Mouse (Mus musculus): ENCODE data around the gene Setmar.
A peak's percentile ranks its signal among the peaks of the same experiment; 100 is the strongest.

The Setmar gene

GRCm38 (mm10) chr6:108064918-108065526, at the start of gene Setmar:
Setmar (plus strand) TSS chr6:108065045.
- DNase-seq: peak; percentile 99

- no peak for DNase-seq
Measured at GRCm38 (mm10) chr6:108021646-108022045, 43.2 kb upstream of the Setmar start.

- DNase-seq: peak; percentile 84
Measured at GRCm38 (mm10) chr6:108055041-108055440, 9.8 kb upstream of the Setmar start.

DNA sequence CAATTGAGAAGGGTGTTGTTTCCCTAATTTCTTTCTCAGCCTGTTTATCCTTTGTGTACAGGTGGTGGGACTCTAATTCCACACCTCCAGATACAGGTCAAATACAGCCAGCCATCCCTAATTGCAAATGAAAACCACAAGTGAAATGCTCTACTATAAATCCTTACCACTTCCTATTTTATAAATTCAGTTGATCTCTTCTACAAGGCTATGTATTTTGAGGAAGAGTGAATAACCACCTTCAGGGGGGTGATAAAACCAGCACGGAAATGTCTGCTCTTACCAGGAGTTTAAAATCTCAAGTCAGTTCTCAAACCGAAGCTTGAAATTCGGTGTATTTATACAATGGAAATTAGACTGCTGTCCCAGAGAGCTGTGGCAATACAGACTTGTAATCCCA, 8.9 kb upstream of the Setmar start:
- DNase-seq: no peak

GRCm38 (mm10) chr6:108057353-108057752, 7.5 kb upstream of the Setmar start:
- DNase-seq: no peak

GRCm38 (mm10) chr6:108058066-108058465, 6.8 kb upstream of the Setmar start:
- DNase-seq: no peak

DNA sequence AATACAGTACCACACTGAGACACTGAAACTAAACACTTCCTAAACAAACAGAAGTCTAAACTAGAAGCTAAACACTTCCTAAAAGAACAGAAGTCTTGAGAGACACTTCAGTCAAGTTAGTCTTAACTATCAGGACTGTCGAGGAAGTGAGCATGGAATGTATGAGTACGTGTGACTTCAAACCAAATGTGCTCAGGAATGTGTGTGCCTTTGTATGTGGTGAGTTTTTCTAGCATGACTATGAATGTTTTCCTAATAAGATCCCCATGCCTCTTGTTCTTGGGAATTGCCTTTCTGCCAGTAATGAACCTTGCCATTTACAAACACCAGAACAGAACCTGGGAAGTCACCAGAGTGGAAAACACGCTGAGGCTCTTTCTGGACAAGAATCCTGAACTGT, 3.7 kb upstream of the Setmar start:
- DNase-seq: no peak

DNA sequence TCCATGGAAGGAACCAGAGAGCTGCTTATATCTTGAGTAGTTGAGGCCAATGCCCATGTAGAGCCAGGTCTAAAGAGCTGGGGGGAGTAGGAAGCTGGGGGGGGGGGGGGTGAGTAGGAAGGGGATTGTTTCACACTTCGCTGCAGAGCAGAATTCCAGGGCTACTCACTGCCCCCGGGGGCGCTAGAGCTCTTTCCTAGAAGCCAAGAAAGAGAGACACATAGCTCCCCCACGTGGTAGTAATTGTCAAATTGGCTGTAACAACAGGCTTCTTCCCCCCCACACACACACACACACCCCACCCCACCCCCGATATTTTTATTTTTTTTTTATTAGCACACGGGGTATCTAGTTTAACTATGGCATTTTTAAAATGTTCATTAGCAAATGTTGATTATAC, 738 bp downstream of the Setmar start:
- no peak for DNase-seq

- DNase-seq: no peak
Measured at GRCm38 (mm10) chr6:108070947-108071346, 6.1 kb downstream of the Setmar start.

DNA sequence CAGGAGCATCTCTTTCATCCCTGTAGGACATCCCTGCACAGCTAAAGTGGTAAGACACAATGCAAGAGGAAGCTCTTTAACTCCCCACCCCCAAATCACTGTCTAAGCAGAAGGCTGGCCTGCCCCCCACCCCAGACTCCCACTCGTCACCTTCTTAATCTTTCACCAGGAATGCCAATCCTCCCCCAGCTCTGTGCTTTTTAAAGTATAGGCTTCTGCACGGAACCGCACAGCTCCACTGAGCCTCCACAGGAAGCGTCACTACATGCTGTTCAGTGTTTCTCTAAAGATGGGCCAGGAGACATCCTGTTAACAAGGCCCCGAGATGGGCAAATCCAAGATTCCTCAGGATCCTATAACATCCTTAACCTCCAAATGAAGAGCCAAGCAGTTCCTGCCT, 8.2 kb downstream of the Setmar start:
- no peak for DNase-seq

GRCm38 (mm10) chr6:108073931-108074330, 9.1 kb downstream of the Setmar start:
- DNase-seq: no peak

DNA sequence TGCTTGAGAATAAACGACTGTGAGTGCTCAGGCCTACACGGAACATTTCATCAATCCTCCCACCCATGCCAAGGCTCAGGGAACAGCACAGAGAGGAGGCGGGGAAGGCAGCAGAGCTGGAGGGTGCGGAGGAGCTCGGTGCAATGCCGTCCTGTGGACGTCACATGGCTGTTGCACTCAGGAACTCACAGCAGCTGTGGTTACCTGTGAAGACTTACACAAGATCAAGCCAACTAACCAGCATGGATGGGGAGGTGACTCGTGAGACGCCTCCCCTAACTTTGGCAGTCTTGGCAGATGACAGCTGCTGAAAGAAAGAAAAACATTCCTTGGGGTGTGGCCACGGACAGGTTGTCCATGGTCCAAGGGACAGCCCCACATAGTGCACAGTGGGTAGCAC, 9.8 kb downstream of the Setmar start:
- no peak for DNase-seq

- no peak for DNase-seq
Measured at GRCm38 (mm10) chr6:108075857-108076256, 11.0 kb downstream of the Setmar start.

DNA sequence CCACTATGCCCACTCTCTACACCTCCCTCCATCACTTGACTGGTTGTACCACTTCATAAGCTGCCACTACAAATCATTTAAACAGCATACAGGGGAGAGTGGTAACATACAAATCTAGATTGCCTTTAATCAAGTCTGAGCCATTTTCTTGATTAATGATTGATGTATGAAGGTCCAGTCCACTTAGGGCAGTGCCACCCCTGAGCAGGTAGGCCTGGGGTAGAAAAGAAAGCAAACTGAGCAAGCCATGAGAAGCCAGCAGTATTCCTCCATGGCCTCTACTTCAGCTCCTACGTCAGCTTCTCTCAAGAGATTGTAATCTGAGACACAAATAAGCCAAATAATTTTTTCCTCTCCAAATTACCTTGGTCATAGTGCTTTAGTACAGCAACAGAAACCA, 26.5 kb downstream of the Setmar start:
- DNase-seq: no peak

DNA sequence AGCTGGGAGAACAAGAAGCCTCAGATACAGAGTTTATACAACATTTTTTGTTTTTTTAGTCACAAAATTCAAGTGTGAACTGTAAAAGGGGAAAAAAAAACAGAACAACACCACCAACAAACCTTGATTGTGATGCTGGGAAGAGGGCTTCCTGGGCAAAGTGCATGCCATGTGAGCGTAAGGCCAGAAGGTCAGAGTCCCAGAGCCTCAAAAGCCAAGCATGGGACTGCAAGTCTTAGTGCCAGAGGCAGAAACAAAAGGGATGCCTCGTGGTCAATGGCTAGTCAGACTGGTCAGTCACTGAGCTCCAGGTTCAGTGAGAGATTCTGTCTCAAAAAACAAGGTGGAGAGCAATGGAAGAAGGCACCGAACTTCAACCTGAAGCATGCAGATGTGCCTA, 27.8 kb downstream of the Setmar start:
- no peak for DNase-seq

GRCm38 (mm10) chr6:108093449-108093848, 28.6 kb downstream of the Setmar start:
- no peak for DNase-seq

DNA sequence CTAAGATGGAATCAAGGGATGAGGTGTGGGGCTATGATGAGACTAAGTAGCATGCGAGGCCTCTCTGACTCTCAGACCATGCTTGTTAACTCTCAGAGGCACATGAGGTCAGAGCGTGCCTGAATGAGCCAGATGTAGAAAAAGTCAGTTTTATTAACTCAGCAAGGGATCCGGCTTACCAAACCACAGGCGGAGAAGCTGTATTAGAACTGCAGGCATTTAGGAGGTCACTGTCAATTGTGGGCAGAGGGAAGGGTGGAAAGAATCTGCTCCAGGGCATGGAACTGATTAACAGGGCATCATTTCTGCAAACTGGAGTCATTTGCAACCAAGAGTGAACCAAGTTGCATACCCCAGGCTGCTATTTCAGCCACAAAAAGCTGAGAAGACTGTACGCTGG, 30.6 kb downstream of the Setmar start:
- DNase-seq: no peak

DNA sequence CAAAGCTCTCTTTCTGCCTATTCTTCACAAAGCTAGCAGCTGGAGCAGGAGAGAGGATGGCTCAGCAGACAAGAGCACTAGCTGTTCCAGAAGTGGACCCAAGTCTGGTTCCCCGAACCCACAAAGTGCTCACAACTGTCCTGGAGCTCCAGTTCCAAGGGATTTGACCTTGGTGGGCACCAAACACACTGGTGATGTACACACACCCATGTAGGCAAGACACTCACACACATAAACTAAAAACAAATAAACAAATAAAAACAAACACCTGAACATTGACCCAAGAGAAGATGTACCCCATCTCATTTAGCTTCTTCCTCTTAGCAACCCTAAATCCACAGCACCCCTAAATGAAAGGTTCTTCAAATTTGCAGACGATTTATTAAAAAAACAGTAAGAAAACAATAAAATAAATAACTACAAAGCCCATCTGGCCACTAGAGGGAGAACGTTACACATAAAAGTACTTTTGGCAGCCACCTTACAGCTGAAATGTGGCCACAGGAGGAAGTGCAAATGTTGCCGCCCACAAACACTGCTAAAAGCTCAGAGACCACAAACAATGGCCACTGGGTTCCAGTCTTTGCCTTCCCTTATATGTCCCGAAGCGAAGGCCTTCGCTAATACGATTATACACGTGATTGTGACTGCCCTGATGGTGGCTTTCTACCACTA, 33.5 kb downstream of the Setmar start:
- DNase-seq: peak; percentile 94

- no peak for DNase-seq
Measured at GRCm38 (mm10) chr6:108098846-108099217, 34.0 kb downstream of the Setmar start.

DNA sequence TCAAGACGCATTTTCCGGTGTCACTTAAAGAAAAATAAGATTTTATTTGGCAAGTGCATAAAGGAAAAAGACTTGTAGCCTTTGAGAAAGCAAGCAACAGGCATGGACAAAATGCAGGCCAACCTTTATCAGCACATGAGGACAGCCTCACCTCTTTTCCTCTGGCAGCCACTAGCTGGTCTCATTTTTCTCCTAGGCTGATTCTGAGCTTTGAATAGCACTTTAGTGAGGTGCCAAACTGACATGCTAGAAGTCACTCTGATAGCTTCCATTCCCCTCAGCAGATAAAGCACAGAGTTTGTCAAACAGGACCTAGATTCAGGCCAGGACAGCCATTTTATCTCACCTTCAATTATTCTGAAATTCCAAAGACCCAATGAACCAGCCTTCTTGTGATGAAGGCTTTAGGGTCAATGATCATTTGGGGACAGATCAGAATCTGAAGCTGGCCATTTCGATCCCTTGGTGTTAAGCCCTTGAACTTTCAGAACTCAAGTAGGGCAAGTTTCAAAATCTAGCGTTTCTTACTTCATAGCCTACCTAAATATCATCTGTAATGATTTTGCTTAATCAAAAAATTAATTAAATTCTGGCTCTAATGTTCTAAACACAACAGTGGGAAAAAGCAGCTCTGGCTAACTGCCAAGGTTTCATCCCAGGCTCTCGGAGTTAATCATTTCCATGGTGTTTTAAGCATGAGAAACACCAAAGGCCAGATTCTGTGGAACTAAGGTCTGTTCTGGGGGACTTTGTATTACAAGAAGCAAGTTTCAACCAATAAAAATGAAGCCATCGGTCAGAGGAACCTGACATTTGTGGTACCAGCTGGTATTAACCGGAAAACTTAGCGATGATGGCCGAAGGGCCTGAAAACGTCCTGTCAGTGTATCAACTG, 37.3 kb downstream of the Setmar start:
- peak; percentile 92 for DNase-seq

DNA sequence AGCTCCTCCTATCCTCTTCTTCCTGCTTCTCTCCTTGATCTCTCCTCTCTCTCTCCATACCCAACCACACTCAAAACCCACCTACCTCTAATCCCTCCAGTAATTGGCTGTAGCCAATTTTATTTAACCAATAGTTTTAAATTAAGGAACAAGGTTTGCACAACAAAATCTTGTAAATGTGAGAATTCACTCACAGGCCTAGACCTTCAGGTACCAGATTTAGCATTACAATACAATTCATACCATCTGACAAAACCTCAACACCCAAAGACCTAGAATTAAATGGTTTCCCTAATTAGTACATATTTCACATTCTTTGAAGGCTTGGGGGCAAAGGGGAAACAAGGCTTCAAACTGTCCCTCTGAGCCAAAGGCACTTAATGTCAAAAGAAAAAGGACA, 42.5 kb downstream of the Setmar start:
- DNase-seq: no peak

DNA sequence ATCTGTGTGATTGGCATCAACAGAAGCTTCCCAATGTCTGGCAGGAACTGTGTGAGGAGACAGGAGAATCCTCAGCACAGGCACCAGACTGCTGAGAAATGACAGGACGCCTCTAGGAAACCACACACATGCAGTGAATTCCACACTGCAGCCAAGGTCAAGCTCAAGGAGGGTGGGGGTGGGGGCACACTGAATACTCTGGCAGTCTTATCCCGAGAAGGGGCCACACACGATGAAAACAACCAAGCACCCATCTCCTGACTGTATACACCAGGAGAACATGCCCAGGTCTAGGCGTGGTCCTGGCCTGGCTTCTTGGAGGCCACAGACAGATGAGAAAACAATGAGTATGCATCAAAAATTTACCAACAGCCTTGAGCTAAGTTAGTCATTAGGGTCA, 45.5 kb downstream of the Setmar start:
- peak; percentile 76 for DNase-seq

DNA sequence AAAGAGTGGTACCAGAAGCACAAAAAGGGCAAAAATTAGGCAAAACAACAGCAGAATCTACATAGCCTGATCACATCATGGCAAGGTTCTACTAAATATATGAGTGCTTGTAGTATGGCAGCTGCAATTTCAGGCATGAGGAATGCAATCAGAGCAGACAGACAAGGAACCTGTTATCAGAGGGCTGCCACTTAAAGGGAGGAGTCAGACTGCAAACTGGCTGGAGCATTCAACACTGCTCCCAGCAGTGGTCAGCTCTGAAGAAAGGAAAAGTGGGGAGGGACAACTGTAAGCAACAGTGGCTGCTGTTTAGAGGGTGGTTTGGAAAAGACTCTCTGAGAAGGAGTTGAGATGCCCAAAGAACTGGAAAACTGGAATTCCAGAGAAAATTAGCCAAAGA, 46.8 kb downstream of the Setmar start:
- DNase-seq: no peak

- no peak for DNase-seq
Measured at GRCm38 (mm10) chr6:108114971-108115370, 50.1 kb downstream of the Setmar start.

Measured in heart, adult 11 months (tissue).